Mouse (Mus musculus) myocyte (in vitro differentiated cells): ENCODE results near the gene Mum1l1.

Source experiments
- E2F4 ChIP-seq: IDR thresholded peaks from one replicate; pipeline ENCODE4 v1.6.1; 2011; ENCODE audit warnings: mild to moderate bottlenecking, control low read depth, moderate library complexity; ENCODE audit not compliant: insufficient read depth
- MAX ChIP-seq: IDR thresholded peaks from one replicate; pipeline ENCODE4 v1.6.1; 2011; ENCODE audit warnings: low read depth, mild to moderate bottlenecking, control low read depth
- MYOD1 ChIP-seq, 3 experiments: IDR thresholded peaks; one replicate each; pipeline ENCODE4 v1.6.1; 2011; ENCODE audit warnings: control low read depth in 2 of 3, low read depth in 2 of 3, mild to moderate bottlenecking in 2 of 3, moderate library complexity in 1 of 3; ENCODE audit not compliant: insufficient read length in 2 of 3, control insufficient read depth in 1 of 3
- MYOG ChIP-seq, 3 experiments: IDR thresholded peaks; one replicate each; pipeline ENCODE4 v1.6.1; 2011; ENCODE audit warnings: control low read depth in 2 of 3, low read depth in 2 of 3, mild to moderate bottlenecking in 2 of 3; ENCODE audit not compliant: insufficient read length in 2 of 3, control insufficient read depth in 1 of 3, insufficient read depth in 1 of 3
- POLR2A ChIP-seq: IDR thresholded peaks from one replicate; pipeline ENCODE4 v1.6.1; 2011; ENCODE audit warnings: low read depth, mild to moderate bottlenecking, control low read depth, moderate library complexity; ENCODE audit not compliant: insufficient read length
- REST ChIP-seq: IDR thresholded peaks from one replicate; pipeline ENCODE4 v1.6.1; 2011; ENCODE audit warnings: mild to moderate bottlenecking, control low read depth, moderate library complexity; ENCODE audit not compliant: insufficient read depth, insufficient read length
- TCF12 ChIP-seq: IDR thresholded peaks from one replicate; pipeline ENCODE4 v1.6.1; 2011; ENCODE audit warnings: mild to moderate bottlenecking, control low read depth; ENCODE audit not compliant: poor library complexity, insufficient read depth, severe bottlenecking
- USF1 ChIP-seq: IDR thresholded peaks from one replicate; pipeline ENCODE4 v1.6.1; 2011; ENCODE audit warnings: low read depth, mild to moderate bottlenecking, control low read depth, moderate library complexity

GRCm38 (mm10) chrX:139220830-139221229 is 11.0 kb downstream of the Mum1l1 start:
- TF ChIP-seq USF1 (no peak), TCF12 (no peak), POLR2A (no peak), MAX (no peak), MYOD1 (IDR thresholded peaks at IDR 0.05; ENCODE audit: control insufficient read depth in 1 of 3, insufficient read length in 2 of 3, low read depth in 2 of 3) (no peak), E2F4 (no peak), REST (no peak), MYOG (IDR thresholded peaks at IDR 0.05; ENCODE audit: control insufficient read depth in 1 of 3, insufficient read depth in 1 of 3, insufficient read length in 2 of 3, low read depth in 2 of 3) (no peak)
